Mouse (Mus musculus) heart, postnatal 36 days (tissue): ENCODE data around the gene Vav2. TPM values are rescaled to one million over a fixed set of nuclear protein-coding genes. Genes with fewer than 3 reads are reported as not detected.

Experiments
- DNase-seq, 2 experiments: peaks; one replicate each; pipeline ENCODE4 v3.0.0; 2021 to 2022
- intact Hi-C: fragments of 180-260 bp; cut with DNase I; formaldehyde crosslinking; loops from one replicate; pipeline ENCODE4 v1.15.1; 2025
- microRNA-seq, 2 experiments: library from miRNA; unstranded; fragments of <30 nt; microRNA quantifications; one replicate each; pipeline ENCODE4 v1.2.0; 2021; ENCODE audit warnings: borderline number of aligned reads in 2 of 2
- total RNA-seq, 2 experiments: library from RNA; stranded (reverse); gene quantifications; 2 replicates each; pipeline ENCODE4 v1.2.3; 2021

Gene Vav2
- total RNA-seq, 2 experiments from 2014 or later, result 14.0 to 14.4 TPM

GRCm38 (mm10) chr2:27223012-27223421 is 203.8 kb downstream of the Vav2 start:
- intact Hi-C loops, result no loop called here
- DNase-seq, result no peak

- intact Hi-C loops, result no loop called here
- DNase-seq, result no peak
Measured at GRCm38 (mm10) chr2:27218569-27218968, 208.3 kb downstream of the Vav2 start.

- no peak for DNase-seq
- intact Hi-C loops, result no loop called here
Measured at GRCm38 (mm10) chr2:27218121-27218544, 208.7 kb downstream of the Vav2 start.

GRCm38 (mm10) chr2:27215537-27215936 is 211.3 kb downstream of the Vav2 start:
- no peak for DNase-seq
- intact Hi-C loops, result no loop called here

Small RNA genes lying within 50 kb of the gene (microRNA-seq; reads per million reads assigned to microRNA genes)
- gene Gm24049 (0 reads per million in 2 experiments), gene Mir7578 (0 reads per million in 2 experiments)

Other genes with a start within 250 kb of the Vav2 start
- 1 to 10 TPM; 4.8 to 7.1 TPM for gene Sardh, start 178.7 kb downstream of the Vav2 start, total RNA-seq
- 1 to 10 TPM; 1.1 to 2.1 TPM for gene Brd3os, start 15.3 kb upstream of the Vav2 start, total RNA-seq
- 10 to 100 TPM; 33.1 to 33.9 TPM for gene Brd3, start 80.6 kb upstream of the Vav2 start, total RNA-seq
- 10 to 100 TPM; 24.4 to 25.6 TPM for gene Wdr5, start 88.1 kb upstream of the Vav2 start, total RNA-seq
- 10 to 100 TPM; 52.8 to 53.8 TPM for gene Rxra, start 249.4 kb upstream of the Vav2 start, total RNA-seq